Mouse (Mus musculus) G1E (cell line): Measurements from ENCODE around the gene Nr2e1. TPM values are rescaled to one million over a fixed set of nuclear protein-coding genes. Genes with fewer than 3 reads are reported as not detected.

Source experiments
- ATAC-seq: 2 replicates; pipeline ENCODE4 v1.8.0; 2016; ENCODE audit warnings: mild to moderate bottlenecking; ENCODE audit not compliant: insufficient number of reproducible peaks, poor library complexity, low FRiP score, severe bottlenecking; ENCODE audit errors: extremely low read depth
- DNase-seq: peaks from one replicate; pipeline ENCODE4 v3.0.0; 2012; ENCODE audit warnings: low spot score
- H3K27me3 ChIP-seq: 2 replicates; pipeline ENCODE4 v1.6.1; 2012; ENCODE audit warnings: mild to moderate bottlenecking, low read length, inconsistent platforms; ENCODE audit not compliant: insufficient read depth
- H3K36me3 ChIP-seq: replicated peaks from 2 replicates; pipeline ENCODE3; 2012; ENCODE audit warnings: mild to moderate bottlenecking, inconsistent platforms
- H3K4me1 ChIP-seq: 2 replicates; pipeline ENCODE4 v1.6.1; 2012; ENCODE audit warnings: low read depth, low read length, inconsistent platforms, mixed read lengths; ENCODE audit not compliant: insufficient read depth
- H3K4me3 ChIP-seq: 2 replicates; pipeline ENCODE4 v1.5.1; 2012; ENCODE audit warnings: low read depth, mild to moderate bottlenecking, inconsistent platforms, low read length, moderate library complexity, mixed read lengths
- H3K9me3 ChIP-seq: replicated peaks from 2 replicates; pipeline ENCODE4 v1.6.1; 2012; ENCODE audit warnings: inconsistent platforms
- CTCF ChIP-seq: IDR thresholded peaks from 2 replicates; pipeline ENCODE4 v1.5.1; 2012; ENCODE audit warnings: low read depth, low read length, inconsistent platforms, mixed read lengths
- GATA1 ChIP-seq: IDR thresholded peaks from 2 replicates; pipeline ENCODE4 v1.6.1; 2012; ENCODE audit warnings: borderline replicate concordance, low read length, inconsistent platforms, mixed read lengths
- GATA2 ChIP-seq: IDR thresholded peaks from 2 replicates; pipeline ENCODE4 v1.6.1; 2012; ENCODE audit warnings: low read depth, low read length, inconsistent platforms, borderline replicate concordance
- POLR2AphosphoS5 ChIP-seq: IDR thresholded peaks from 2 replicates; pipeline ENCODE4 v1.6.1; 2012; ENCODE audit warnings: low read depth, low read length, inconsistent platforms; ENCODE audit not compliant: insufficient replicate concordance
- TAL1 ChIP-seq: conservative IDR thresholded peaks from 2 replicates; pipeline ENCODE4 v1.6.1; 2012; ENCODE audit warnings: low read depth, low read length, inconsistent platforms, mixed read lengths
- polyA plus RNA-seq: library from polyadenylated mRNA; stranded (reverse); fragments of >175 nt; gene quantifications from 2 replicates; pipeline ENCODE4 v1.2.3, GENCODE M21; 2012
- total RNA-seq, 2 experiments: library from RNA; stranded (forward) in 1 of 2; stranded (reverse) in 1 of 2; fragments of 200-1000 nt in 1 of 2; fragments of >200 nt in 1 of 2; fragmentation: Nextera tagmentation in 1 of 2; gene quantifications; 2 replicates each; pipeline ENCODE4 v1.2.3; 2014 to 2017

The Nr2e1 gene
- total and polyA plus RNA-seq, 3 experiments = not detected

- no peak for ATAC-seq
- peaks cover 39% of the 10 kb centered on the region for H3K27me3 ChIP-seq
These were observed 21.2 kb downstream of the Nr2e1 start for GRCm38 (mm10) chr10:42562272-42562671.

GRCm38 (mm10) chr10:42559581-42560200, 23.7 kb downstream of the Nr2e1 start:
- no peak for DNase-seq
- no peak for TF ChIP-seq POLR2AphosphoS5
- no peak for TF ChIP-seq GATA1
- no peak for TF ChIP-seq CTCF
- TF ChIP-seq TAL1 = no peak
- TF ChIP-seq GATA2 = no peak
- peaks cover 23% of the 10 kb centered on the region for H3K27me3 ChIP-seq
- H3K4me1 ChIP-seq = no peaks in the 10 kb centered on the region
- no peak overlapping the region for H3K4me3 ChIP-seq
- ATAC-seq = no peak
- H3K36me3 ChIP-seq = no peaks in the 10 kb centered on the region
- H3K9me3 ChIP-seq = no peaks in the 10 kb centered on the region

More at GRCm38 (mm10) chr10:42562272-42562671, 21.2 kb downstream of the Nr2e1 start:
- Histone ChIP-seq H3K4me1 (no peaks in the 10 kb centered on the region), H3K4me3 (no peak overlapping the region), H3K9me3 (no peaks in the 10 kb centered on the region), H3K36me3 (no peaks in the 10 kb centered on the region)
- TF ChIP-seq CTCF = no peak
- no peak for TF ChIP-seq TAL1
- no peak for TF ChIP-seq GATA2
- no peak for TF ChIP-seq GATA1
- no peak for DNase-seq

- no peak for ATAC-seq
- no peaks in the 10 kb centered on the region for H3K9me3 ChIP-seq
- H3K36me3 ChIP-seq = no peaks in the 10 kb centered on the region
- no peak for DNase-seq
- H3K27me3 ChIP-seq = peaks cover 9% of the 10 kb centered on the region
- no peak overlapping the region for H3K4me3 ChIP-seq
- peaks cover 30% of the 10 kb centered on the region for H3K4me1 ChIP-seq
- TF ChIP-seq POLR2AphosphoS5 (no peak), GATA2 (no peak), CTCF (no peak), GATA1 (no peak), TAL1 (no peak)
These were observed 36.9 kb downstream of the Nr2e1 start for GRCm38 (mm10) chr10:42546507-42546906.

GRCm38 (mm10) chr10:42545707-42546503, 37.5 kb downstream of the Nr2e1 start:
- peaks cover 30% of the 10 kb centered on the region for H3K4me1 ChIP-seq
- ATAC-seq = no peak
- TF ChIP-seq GATA2 (no peak), POLR2AphosphoS5 (no peak), CTCF (no peak), GATA1 (no peak)

GRCm38 (mm10) chr10:42537571-42538316, 45.7 kb downstream of the Nr2e1 start:
- Histone ChIP-seq H3K4me3 (no peak overlapping the region; the same call in 1 of the 2 replicates), H3K9me3 (no peaks in the 10 kb centered on the region), H3K4me1 (peaks cover 73% of the 10 kb centered on the region), H3K27me3 (no peaks in the 10 kb centered on the region), H3K36me3 (peaks cover 51% of the 10 kb centered on the region)
- ATAC-seq (peak; percentile 59), DNase-seq (peak; percentile 59)
- no peak for TF ChIP-seq GATA2
- TF ChIP-seq POLR2AphosphoS5 = no peak
- TF ChIP-seq CTCF = no peak
- peak; percentile 82 for TF ChIP-seq TAL1

More at GRCm38 (mm10) chr10:42545707-42546503, 37.5 kb downstream of the Nr2e1 start:
- no peak overlapping the region for H3K4me3 ChIP-seq
- DNase-seq = no peak
- H3K9me3 ChIP-seq = no peaks in the 10 kb centered on the region
- H3K36me3 ChIP-seq = no peaks in the 10 kb centered on the region
- H3K27me3 ChIP-seq = peaks cover 9% of the 10 kb centered on the region

GRCm38 (mm10) chr10:42533836-42534453, 49.5 kb downstream of the Nr2e1 start:
- Histone ChIP-seq H3K9me3 (no peaks in the 10 kb centered on the region), H3K4me1 (peaks cover 77% of the 10 kb centered on the region), H3K27me3 (no peaks in the 10 kb centered on the region), H3K36me3 (peaks cover 78% of the 10 kb centered on the region), H3K4me3 (peak overlapping the region; percentile 61; the same call in 1 of the 2 replicates)
- ATAC-seq (peak; percentile 67), DNase-seq (peak; percentile 52)
- TF ChIP-seq CTCF = no peak
- no peak for TF ChIP-seq GATA1
- TF ChIP-seq TAL1 = peak; percentile 79
- no peak for TF ChIP-seq GATA2
